Mouse (Mus musculus) myocyte (in vitro differentiated cells): ENCODE measurements around the gene Gsta1.
"Not testable (repeated sequence)": the region's sequence is repeated elsewhere in the genome, so short reads cannot be mapped to it uniquely, and the experiment has no call there.

ENCODE experiments used
- E2F4 ChIP-seq: IDR thresholded peaks from one replicate; pipeline ENCODE4 v1.6.1; 2011; ENCODE audit warnings: mild to moderate bottlenecking, control low read depth, moderate library complexity; ENCODE audit not compliant: insufficient read depth
- MAX ChIP-seq: IDR thresholded peaks from one replicate; pipeline ENCODE4 v1.6.1; 2011; ENCODE audit warnings: low read depth, mild to moderate bottlenecking, control low read depth
- MYOD1 ChIP-seq, 3 experiments: IDR thresholded peaks; one replicate each; pipeline ENCODE4 v1.6.1; 2011; ENCODE audit warnings: control low read depth in 2 of 3, low read depth in 2 of 3, mild to moderate bottlenecking in 2 of 3, moderate library complexity in 1 of 3; ENCODE audit not compliant: insufficient read length in 2 of 3, control insufficient read depth in 1 of 3
- POLR2A ChIP-seq: IDR thresholded peaks from one replicate; pipeline ENCODE4 v1.6.1; 2011; ENCODE audit warnings: low read depth, mild to moderate bottlenecking, control low read depth, moderate library complexity; ENCODE audit not compliant: insufficient read length
- TCF3 ChIP-seq: IDR thresholded peaks from one replicate; pipeline ENCODE4 v1.6.1; 2011; ENCODE audit warnings: low read depth, control low read depth; ENCODE audit not compliant: insufficient read length

DNA sequence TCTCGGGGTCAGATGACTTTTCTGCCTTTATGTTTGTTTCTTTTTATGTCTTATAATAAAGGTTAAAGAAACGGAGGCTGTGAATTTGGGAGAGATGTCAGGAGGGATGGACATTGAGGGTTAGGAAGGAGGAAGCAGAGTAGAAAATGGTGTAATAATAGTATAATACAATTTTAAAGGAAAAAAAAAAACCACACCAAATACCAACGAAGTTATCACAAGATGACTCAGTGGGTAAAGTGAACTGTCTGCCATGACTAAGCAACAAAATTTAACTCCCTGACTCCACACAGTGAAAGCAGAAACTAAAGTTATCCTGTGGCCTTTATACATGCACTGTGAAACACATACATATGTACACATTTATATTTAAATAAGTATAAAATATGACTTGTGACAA, 40.5 kb downstream of the Gsta1 start:
- TF ChIP-seq TCF3; POLR2A; MAX; E2F4; MYOD1 (IDR thresholded peaks at IDR 0.05; ENCODE audit: control insufficient read depth in 1 of 3, insufficient read length in 2 of 3, low read depth in 2 of 3): not testable (repeated sequence)
